Mouse (Mus musculus) ES-Bruce4 (cell line): ENCODE results near the gene Tmcc2. TPM values are rescaled to one million over a fixed set of nuclear protein-coding genes. Genes with fewer than 3 reads are reported as not detected.
A peak's percentile ranks its signal among the peaks of the same experiment; 100 is the strongest.

Experiments
- H3K27ac ChIP-seq: 2 replicates; pipeline ENCODE4 v1.5.1; 2012; ENCODE audit warnings: low read length, inconsistent platforms; ENCODE audit not compliant: insufficient read depth
- H3K27me3 ChIP-seq: 2 replicates; pipeline ENCODE4 v1.6.1; 2012; ENCODE audit warnings: mild to moderate bottlenecking, low read length, inconsistent platforms; ENCODE audit not compliant: control insufficient read depth, poor library complexity, insufficient read depth, severe bottlenecking
- H3K36me3 ChIP-seq: 2 replicates; pipeline ENCODE4 v1.6.1; 2012; ENCODE audit warnings: inconsistent platforms, mild to moderate bottlenecking, low read length, moderate library complexity; ENCODE audit not compliant: control insufficient read depth, poor library complexity, insufficient read depth, severe bottlenecking
- H3K4me1 ChIP-seq: one replicate; pipeline ENCODE4 v1.8.1; 2011; ENCODE audit warnings: low read length; ENCODE audit not compliant: control insufficient read depth, insufficient read depth
- H3K4me3 ChIP-seq: 2 replicates; pipeline ENCODE4 v1.5.1; 2011; ENCODE audit warnings: low read depth, mild to moderate bottlenecking, low read length
- H3K9ac ChIP-seq: 2 replicates; pipeline ENCODE4 v1.6.1; 2012; ENCODE audit warnings: low read depth, mild to moderate bottlenecking, inconsistent platforms; ENCODE audit not compliant: poor library complexity, severe bottlenecking
- H3K9me3 ChIP-seq: replicated peaks from 2 replicates; pipeline ENCODE4 v1.6.1; 2012; ENCODE audit warnings: mild to moderate bottlenecking, low read length, inconsistent platforms; ENCODE audit not compliant: control insufficient read depth, poor library complexity, insufficient read depth, severe bottlenecking
- CTCF ChIP-seq: IDR thresholded peaks from one replicate; pipeline ENCODE4 v1.8.1; 2011; ENCODE audit warnings: low read depth, low read length
- EP300 ChIP-seq: IDR thresholded peaks from 2 replicates; pipeline ENCODE4 v1.6.1; 2011; ENCODE audit warnings: low read depth, low read length; ENCODE audit not compliant: insufficient read depth
- POLR2A ChIP-seq: IDR thresholded peaks from one replicate; pipeline ENCODE4 v1.8.1; 2011; ENCODE audit warnings: low read length; ENCODE audit not compliant: insufficient read depth
- polyA plus RNA-seq: library from polyadenylated mRNA; stranded (reverse); fragments of >200 nt; gene quantifications from 2 replicates; pipeline ENCODE4 v1.2.4, GENCODE M21; 2011; ENCODE audit warnings: low read depth; ENCODE audit not compliant: missing spikeins, insufficient read depth, insufficient read length

Gene Tmcc2
- polyA plus RNA-seq, 1 experiment: 11.1 TPM

DNA sequence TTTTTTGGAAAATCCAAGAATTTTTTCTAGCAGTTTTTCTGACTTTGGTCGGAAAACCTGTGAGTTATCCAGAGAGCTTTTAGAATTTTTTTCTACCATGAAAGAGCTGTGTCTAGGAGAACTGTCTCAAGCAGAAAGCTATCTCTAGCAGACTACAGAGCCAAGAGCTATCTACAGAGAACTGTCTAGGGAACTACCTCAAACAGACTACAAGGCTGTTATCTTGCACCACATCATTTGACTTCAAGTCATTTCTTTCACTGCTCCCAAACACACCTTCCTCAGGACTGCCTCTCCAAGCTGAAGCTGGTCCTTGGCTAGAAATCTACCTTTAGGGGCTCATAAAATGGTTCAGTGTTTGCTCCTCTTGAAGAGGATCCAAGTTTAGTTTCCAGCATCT is 10.8 kb upstream of the Tmcc2 start:
- no peaks in the 10 kb centered on the region for H3K9me3 ChIP-seq
- TF ChIP-seq CTCF (no peak), POLR2A (no peak), EP300 (no peak)
- H3K9ac ChIP-seq: no peak overlapping the region
- H3K4me1 ChIP-seq: no peaks in the 10 kb centered on the region
- no peaks in the 10 kb centered on the region for H3K36me3 ChIP-seq
- H3K4me3 ChIP-seq: no peak overlapping the region
- no peak overlapping the region for H3K27ac ChIP-seq
- no peaks in the 10 kb centered on the region for H3K27me3 ChIP-seq

- Histone ChIP-seq H3K27me3 (no peaks in the 10 kb centered on the region), H3K4me3 (no peak overlapping the region), H3K27ac (no peak overlapping the region), H3K9ac (no peak overlapping the region), H3K9me3 (no peaks in the 10 kb centered on the region), H3K4me1 (no peaks in the 10 kb centered on the region), H3K36me3 (no peaks in the 10 kb centered on the region)
- TF ChIP-seq POLR2A: no peak
- TF ChIP-seq EP300: no peak
- TF ChIP-seq CTCF: no peak
These were observed 9.5 kb upstream of the Tmcc2 start for GRCm38 (mm10) chr1:132400538-132400937.

DNA sequence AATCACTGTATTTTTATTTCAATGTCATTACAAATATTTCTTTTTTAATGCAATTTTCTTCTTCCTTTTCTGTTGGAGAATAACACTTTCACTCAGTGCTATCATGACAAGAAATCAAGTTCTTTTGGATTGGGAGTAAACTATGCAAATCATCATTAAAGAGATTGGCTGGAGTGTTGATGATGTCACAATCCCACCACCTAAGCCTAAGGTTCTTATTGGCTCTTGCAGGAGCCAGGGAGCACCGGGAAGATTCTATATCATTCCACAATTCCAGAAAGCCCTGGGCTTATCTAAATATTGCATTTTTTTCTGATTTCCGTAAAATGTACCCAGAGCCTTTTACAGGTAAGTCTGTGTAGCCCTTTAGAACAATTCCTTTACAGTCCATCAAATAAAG is 5.6 kb upstream of the Tmcc2 start:
- no peak for TF ChIP-seq CTCF
- no peak for TF ChIP-seq POLR2A
- TF ChIP-seq EP300: no peak
- H3K4me1 ChIP-seq: no peaks in the 10 kb centered on the region
- no peak overlapping the region for H3K27ac ChIP-seq
- no peak overlapping the region for H3K4me3 ChIP-seq
- H3K9ac ChIP-seq: no peak overlapping the region
- H3K9me3 ChIP-seq: no peaks in the 10 kb centered on the region
- no peaks in the 10 kb centered on the region for H3K36me3 ChIP-seq
- no peaks in the 10 kb centered on the region for H3K27me3 ChIP-seq

GRCm38 (mm10) chr1:132392872-132393271 is 1.8 kb upstream of the Tmcc2 start:
- Histone ChIP-seq H3K4me3 (no peak overlapping the region), H3K27me3 (no peaks in the 10 kb centered on the region), H3K9ac (no peak overlapping the region), H3K27ac (no peak overlapping the region), H3K9me3 (no peaks in the 10 kb centered on the region), H3K36me3 (no peaks in the 10 kb centered on the region), H3K4me1 (no peaks in the 10 kb centered on the region)
- TF ChIP-seq EP300: no peak
- TF ChIP-seq POLR2A: no peak
- TF ChIP-seq CTCF: no peak

- Histone ChIP-seq H3K4me3 (peak overlapping the region; percentile 97), H3K27ac (no peak overlapping the region), H3K9ac (peak overlapping the region; percentile 89), H3K27me3 (no peaks in the 10 kb centered on the region), H3K4me1 (no peaks in the 10 kb centered on the region), H3K9me3 (no peaks in the 10 kb centered on the region), H3K36me3 (no peaks in the 10 kb centered on the region)
- TF ChIP-seq EP300 (no peak), CTCF (no peak), POLR2A (no peak)
These were observed 520 bp upstream of the Tmcc2 start for GRCm38 (mm10) chr1:132391580-132392022.

- Histone ChIP-seq H3K9ac (no peak overlapping the region), H3K9me3 (no peaks in the 10 kb centered on the region), H3K4me1 (no peaks in the 10 kb centered on the region), H3K27me3 (no peaks in the 10 kb centered on the region), H3K4me3 (no peak overlapping the region), H3K36me3 (no peaks in the 10 kb centered on the region), H3K27ac (no peak overlapping the region)
- no peak for TF ChIP-seq POLR2A
- TF ChIP-seq EP300: 0 out of 2 replicates have a peak, but pooled peaks have one; percentile 36
- peak; percentile 67 for TF ChIP-seq CTCF
These were observed 1.0 kb downstream of the Tmcc2 start for GRCm38 (mm10) chr1:132389886-132390585.
